Mouse (Mus musculus): Measurements from ENCODE around the gene Eef2.

- no peak for TF ChIP-seq EP300 (IDR thresholded peaks at IDR 0.05)
- no peak for TF ChIP-seq CTCF (IDR thresholded peaks at IDR 0.05)
These were observed 32.5 kb upstream of the Eef2 start for GRCm38 (mm10) chr10:81143845-81144437.
